Mouse (Mus musculus) hindbrain, embryonic 11.5 days (tissue): ENCODE measurements at regions not wholly inside any gene's neighbourhood (a gene's known extent, or its start where the extent isn't known, plus 50 kb on each side); places are given as distances from the start of the nearest gene placed in this dataset.
A peak's percentile ranks its signal among the peaks of the same experiment; 100 is the strongest.

ENCODE experiments used
- ATAC-seq: fragments of 200-750 bp; cut with Nextera tagmentation; 2 replicates; pipeline ENCODE4 v1.8.0; 2017; ENCODE audit warnings: mild to moderate bottlenecking, moderate TSS enrichment, moderate library complexity; ENCODE audit not compliant: low FRiP score
- DNase-seq: peaks from one replicate; pipeline ENCODE4 v3.0.0-alpha.2; 2015; ENCODE audit warnings: low spot score
- H3K27ac ChIP-seq: fragments of 300-500 bp; sonication (generic); 2 replicates; pipeline ENCODE4 v1.5.1; 2014; ENCODE audit warnings: mild to moderate bottlenecking, low read depth, low read length
- H3K27me3 ChIP-seq: fragments of 300-500 bp; sonication (generic); 2 replicates; pipeline ENCODE4 v1.6.1; 2014; ENCODE audit warnings: mild to moderate bottlenecking, low read length, moderate library complexity, mixed read lengths; ENCODE audit not compliant: control insufficient read depth, insufficient read depth
- H3K36me3 ChIP-seq: fragments of 300-500 bp; sonication (generic); 2 replicates; pipeline ENCODE4 v1.6.1; 2014; ENCODE audit warnings: mild to moderate bottlenecking, low read length, moderate library complexity, mixed read lengths; ENCODE audit not compliant: control insufficient read depth, insufficient read depth
- H3K4me1 ChIP-seq: fragments of 300-500 bp; sonication (generic); replicated peaks from 2 replicates; pipeline ENCODE4 v1.6.1; 2014; ENCODE audit warnings: low read length, mixed read lengths; ENCODE audit not compliant: control insufficient read depth, insufficient read depth
- H3K4me2 ChIP-seq: fragments of 300-500 bp; sonication (generic); replicated peaks from 2 replicates; pipeline ENCODE4 v1.6.1; 2014; ENCODE audit warnings: mild to moderate bottlenecking, low read depth, low read length
- H3K4me3 ChIP-seq: fragments of 300-500 bp; sonication (generic); 2 replicates; pipeline ENCODE4 v1.5.1; 2014; ENCODE audit warnings: low read depth, low read length
- H3K9ac ChIP-seq: fragments of 300-500 bp; sonication (generic); 2 replicates; pipeline ENCODE4 v1.6.1; 2014; ENCODE audit warnings: low read depth, low read length
- H3K9me3 ChIP-seq: fragments of 300-500 bp; sonication (generic); 2 replicates; pipeline ENCODE4 v1.6.1; 2016; ENCODE audit warnings: low read length; ENCODE audit not compliant: control insufficient read depth
- WGBS: fragments of 180-500 bp; shearing (Covaris S2); extraction: QIAGEN DNeasy Blood & Tissue Kit; methylation state at CpG from one replicate; pipeline ENCODE4 v1.1.7; 2014; 5-methylcytosine and 5-hydroxymethylcytosine counted together

GRCm38 (mm10) chr6:98666388-98666989, 323.9 kb upstream of the Gm765 start:
- 9% methylated on average over 11 of the region's 11 CpGs for WGBS

GRCm38 (mm10) chr6:98651827-98652226, 309.3 kb upstream of the Gm765 start:
- H3K36me3 ChIP-seq, result no peaks in the 10 kb centered on the region
- no peak for ATAC-seq
- H3K4me1 ChIP-seq, result no peaks in the 10 kb centered on the region
- no peaks in the 10 kb centered on the region for H3K9me3 ChIP-seq
- WGBS, result 87% methylated on average over 3 of the region's 3 CpGs
- H3K27ac ChIP-seq, result no peak overlapping the region
- no peak overlapping the region for H3K4me2 ChIP-seq
- H3K4me3 ChIP-seq, result no peak overlapping the region
- no peaks in the 10 kb centered on the region for H3K27me3 ChIP-seq
- no peak for DNase-seq
- no peak overlapping the region for H3K9ac ChIP-seq

More at GRCm38 (mm10) chr6:98666388-98666989, 323.9 kb upstream of the Gm765 start:
- ATAC-seq, result no peak
- H3K4me1 ChIP-seq, result peaks cover 3% of the 10 kb centered on the region; the same call in 1 of the 2 replicates
- H3K27ac ChIP-seq, result no peak overlapping the region
- peak; percentile 29 for DNase-seq
- H3K9me3 ChIP-seq, result no peaks in the 10 kb centered on the region
- peak overlapping the region; percentile 5; the same call in 1 of the 2 replicates for H3K4me2 ChIP-seq
- no peak overlapping the region for H3K4me3 ChIP-seq
- no peaks in the 10 kb centered on the region for H3K27me3 ChIP-seq
- no peaks in the 10 kb centered on the region for H3K36me3 ChIP-seq
- no peak overlapping the region for H3K9ac ChIP-seq

DNA sequence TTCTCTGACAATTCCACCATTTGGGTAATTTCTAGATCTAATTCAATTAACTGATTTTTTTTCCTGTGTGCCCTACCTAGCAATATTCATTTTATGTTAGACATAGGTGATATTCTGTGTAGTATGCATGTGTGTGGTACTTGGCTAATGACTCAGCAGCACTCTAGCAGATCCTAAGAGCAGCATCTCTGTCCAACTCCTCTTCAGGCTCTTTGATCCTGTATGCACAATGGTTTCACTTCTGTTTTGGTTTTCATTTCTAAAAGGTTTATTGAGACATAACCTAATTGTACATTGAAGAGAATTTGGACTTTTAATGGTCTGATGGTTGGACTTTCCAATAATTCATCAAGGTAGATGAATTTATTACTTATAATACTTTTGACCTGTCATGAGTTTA, 308.8 kb upstream of the Gm765 start:
- no peaks in the 10 kb centered on the region for H3K27me3 ChIP-seq
- no peak overlapping the region for H3K9ac ChIP-seq
- H3K4me3 ChIP-seq, result no peak overlapping the region
- no peak for ATAC-seq
- H3K27ac ChIP-seq, result no peak overlapping the region
- no peaks in the 10 kb centered on the region for H3K9me3 ChIP-seq
- no peaks in the 10 kb centered on the region for H3K4me1 ChIP-seq
- H3K36me3 ChIP-seq, result no peaks in the 10 kb centered on the region
- no peak overlapping the region for H3K4me2 ChIP-seq
- no peak for DNase-seq

- Histone ChIP-seq H3K4me1 (no peaks in the 10 kb centered on the region), H3K4me2 (no peak overlapping the region), H3K4me3 (no peak overlapping the region), H3K9me3 (no peaks in the 10 kb centered on the region), H3K27me3 (no peaks in the 10 kb centered on the region), H3K9ac (no peak overlapping the region), H3K36me3 (no peaks in the 10 kb centered on the region), H3K27ac (no peak overlapping the region)
- ATAC-seq (no peak), DNase-seq (no peak)
- WGBS, result 88% methylated on average over 5 of the region's 5 CpGs
Measured at GRCm38 (mm10) chr6:98640316-98640715, 297.8 kb upstream of the Gm765 start.

DNA sequence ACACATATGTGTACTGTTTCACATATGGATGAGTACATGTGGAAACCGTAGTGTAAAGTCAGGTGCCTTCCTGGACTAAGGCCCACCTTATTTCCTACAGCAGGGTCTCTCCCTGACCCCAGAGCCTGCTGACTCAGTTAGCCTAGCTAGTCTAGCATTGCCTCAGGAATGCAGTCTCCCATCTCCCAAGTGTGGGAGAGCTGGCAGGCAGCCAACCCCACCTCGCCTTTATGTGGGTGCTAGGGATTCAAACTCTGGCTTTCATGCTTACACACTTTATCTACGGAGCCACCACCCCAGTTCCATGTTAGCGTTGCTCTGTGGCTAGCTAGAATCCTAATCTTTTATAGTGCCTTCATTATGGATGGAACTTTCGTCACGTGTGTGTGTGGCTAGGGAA, 293.3 kb upstream of the Gm765 start:
- ATAC-seq (no peak), DNase-seq (no peak)
- no peak overlapping the region for H3K9ac ChIP-seq
- H3K4me1 ChIP-seq, result no peaks in the 10 kb centered on the region
- no peaks in the 10 kb centered on the region for H3K27me3 ChIP-seq
- no peaks in the 10 kb centered on the region for H3K36me3 ChIP-seq
- H3K4me2 ChIP-seq, result no peak overlapping the region
- no peak overlapping the region for H3K27ac ChIP-seq
- H3K4me3 ChIP-seq, result no peak overlapping the region
- no peaks in the 10 kb centered on the region for H3K9me3 ChIP-seq
- 96% methylated on average over 6 of the region's 6 CpGs for WGBS

DNA sequence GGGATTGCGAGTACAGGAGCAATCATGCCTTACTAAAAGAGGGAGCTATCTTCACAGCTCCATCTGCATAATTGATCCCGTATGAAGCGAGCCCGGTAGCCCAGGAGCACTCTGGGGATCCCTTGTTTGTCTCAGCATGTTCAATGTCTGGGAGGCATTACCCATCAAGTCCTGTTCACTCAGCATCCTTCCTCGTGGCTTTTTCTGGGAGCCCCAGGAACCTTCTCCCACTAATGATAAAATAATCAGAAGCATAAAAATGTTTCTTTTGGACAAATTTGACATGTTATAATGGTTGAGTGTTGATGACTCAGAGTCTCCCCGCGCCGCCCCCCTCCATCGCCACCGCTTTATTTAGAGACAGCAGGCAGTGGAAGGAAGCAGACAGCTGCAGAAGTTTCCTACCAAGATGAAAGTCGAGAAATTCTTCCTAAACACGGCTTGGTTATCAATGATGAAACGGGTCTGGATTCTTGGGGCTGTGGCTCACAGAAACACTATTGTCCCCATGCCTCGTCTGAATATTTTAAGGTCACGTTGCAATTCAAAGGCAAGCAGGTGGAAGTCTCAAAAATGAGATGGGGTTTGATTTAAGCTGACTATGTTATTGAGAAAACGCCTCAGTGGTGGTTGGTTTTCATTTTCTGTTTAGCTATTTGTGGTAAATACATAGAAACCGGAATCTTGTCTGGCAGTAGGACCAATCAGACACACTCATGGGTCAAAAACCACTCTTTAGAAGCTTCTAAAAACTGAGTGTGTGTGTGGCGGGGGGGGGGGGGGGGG, 289.9 kb upstream of the Gm765 start:
- ATAC-seq (no peak), DNase-seq (peak; percentile 25)
- no peak overlapping the region for H3K9ac ChIP-seq
- WGBS, result 49% methylated on average over 17 of the region's 18 CpGs
- H3K9me3 ChIP-seq, result no peaks in the 10 kb centered on the region
- H3K36me3 ChIP-seq, result no peaks in the 10 kb centered on the region
- no peaks in the 10 kb centered on the region for H3K27me3 ChIP-seq
- H3K27ac ChIP-seq, result no peak overlapping the region
- H3K4me2 ChIP-seq, result no peak overlapping the region
- H3K4me3 ChIP-seq, result no peak overlapping the region
- H3K4me1 ChIP-seq, result no peaks in the 10 kb centered on the region

DNA sequence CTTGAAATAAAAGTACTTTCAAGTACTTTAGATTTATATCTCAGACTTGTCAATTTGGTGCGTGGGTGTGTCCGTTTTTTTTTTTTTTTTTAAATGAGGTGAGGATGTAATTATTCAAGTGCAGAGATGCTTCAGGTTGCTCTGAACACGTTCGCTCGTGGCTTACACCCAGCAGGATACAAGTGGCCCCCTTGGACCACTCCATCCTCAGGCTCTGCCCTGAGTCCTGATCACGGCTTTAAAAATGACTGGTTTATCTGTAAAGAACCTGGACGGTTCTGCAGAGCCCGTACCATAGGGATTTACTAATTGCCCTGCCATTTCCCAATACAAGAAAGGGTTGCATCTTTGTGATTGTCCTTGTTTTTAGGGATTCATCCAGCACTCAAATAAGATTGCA, 288.7 kb upstream of the Gm765 start:
- WGBS, result 70% methylated on average over 8 of the region's 8 CpGs
- Histone ChIP-seq H3K27ac (no peak overlapping the region), H3K36me3 (no peaks in the 10 kb centered on the region), H3K9ac (no peak overlapping the region), H3K4me1 (no peaks in the 10 kb centered on the region), H3K4me3 (no peak overlapping the region), H3K4me2 (no peak overlapping the region), H3K27me3 (no peaks in the 10 kb centered on the region), H3K9me3 (no peaks in the 10 kb centered on the region)
- DNase-seq, result no peak
- ATAC-seq, result no peak

DNA sequence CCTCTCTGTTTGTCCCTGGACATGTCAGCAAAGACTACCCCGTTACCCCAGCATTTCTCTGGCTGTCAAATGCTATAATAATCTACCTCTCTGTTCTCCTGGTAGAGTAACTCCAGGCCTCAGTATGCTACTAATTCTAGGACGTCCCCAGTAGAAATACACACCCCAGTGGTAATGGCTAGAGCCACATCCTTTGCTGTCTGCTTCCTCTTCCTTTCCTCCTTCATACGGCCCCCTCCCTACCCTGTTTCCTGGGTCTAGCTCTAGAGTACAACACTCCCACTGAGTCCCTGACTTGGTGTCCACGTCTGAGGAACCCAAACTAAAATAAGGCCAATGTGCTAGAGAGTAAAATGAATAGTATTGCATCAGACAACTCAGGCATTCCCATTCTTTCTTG, 287.1 kb upstream of the Gm765 start:
- H3K4me3 ChIP-seq, result no peak overlapping the region
- no peaks in the 10 kb centered on the region for H3K9me3 ChIP-seq
- no peaks in the 10 kb centered on the region for H3K4me1 ChIP-seq
- 77% methylated on average over 4 of the region's 4 CpGs for WGBS
- H3K27me3 ChIP-seq, result no peaks in the 10 kb centered on the region
- ATAC-seq (no peak), DNase-seq (no peak)
- no peak overlapping the region for H3K9ac ChIP-seq
- no peaks in the 10 kb centered on the region for H3K36me3 ChIP-seq
- no peak overlapping the region for H3K27ac ChIP-seq
- H3K4me2 ChIP-seq, result no peak overlapping the region

DNA sequence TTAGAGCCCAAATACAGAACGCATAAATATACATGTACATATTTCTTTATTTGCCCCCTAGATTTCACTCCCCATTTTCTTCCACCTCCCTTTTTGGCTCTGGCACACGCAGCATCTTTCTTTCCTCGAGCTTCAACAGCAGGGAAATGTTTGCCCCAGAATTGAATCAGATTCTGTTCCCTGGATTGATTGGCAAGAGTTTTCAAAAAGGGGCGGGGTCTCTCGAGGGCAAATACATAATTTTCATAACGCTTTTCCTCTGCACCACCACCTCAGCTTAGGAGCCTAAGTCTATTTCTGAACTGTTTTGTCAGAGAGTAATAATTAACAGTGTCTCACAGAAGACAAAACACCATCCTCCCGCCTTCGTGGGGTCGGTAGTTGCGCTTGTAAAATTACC, 283.9 kb upstream of the Gm765 start:
- Histone ChIP-seq H3K4me3 (no peak overlapping the region), H3K36me3 (no peaks in the 10 kb centered on the region), H3K27me3 (no peaks in the 10 kb centered on the region), H3K4me1 (no peaks in the 10 kb centered on the region), H3K27ac (no peak overlapping the region), H3K9me3 (no peaks in the 10 kb centered on the region), H3K4me2 (no peak overlapping the region), H3K9ac (no peak overlapping the region)
- DNase-seq, result no peak
- no peak for ATAC-seq
- 86% methylated on average over 10 of the region's 10 CpGs for WGBS
